Mouse (Mus musculus) urinary bladder, postnatal 36 days (tissue): ENCODE measurements around the gene Vdac1.
A peak's percentile ranks its signal among the peaks of the same experiment; 100 is the strongest.

ENCODE experiments used
- DNase-seq, 2 experiments: peaks; one replicate each; pipeline ENCODE4 v3.0.0; 2022; ENCODE audit warnings: low spot score in 2 of 2, mixed read lengths in 1 of 2

Gene Vdac1

GRCm38 (mm10) chr11:52360471-52361277, at the start of gene Vdac1:
Gene Vdac1, plus strand, starts transcription at chr11:52360860.
- DNase-seq: peak; percentile 85 to 87

GRCm38 (mm10) chr11:52314102-52314793, 46.4 kb upstream of the Vdac1 start:
- DNase-seq: no peak

- no peak for DNase-seq
Observed at GRCm38 (mm10) chr11:52318445-52318844, 42.2 kb upstream of the Vdac1 start.

GRCm38 (mm10) chr11:52319664-52320063, 41.0 kb upstream of the Vdac1 start:
- DNase-seq: no peak

- DNase-seq: no peak
Observed at GRCm38 (mm10) chr11:52320529-52320928, 40.1 kb upstream of the Vdac1 start.

- no peak for DNase-seq
Observed at GRCm38 (mm10) chr11:52321540-52321939, 39.1 kb upstream of the Vdac1 start.

GRCm38 (mm10) chr11:52324442-52325367, 36.0 kb upstream of the Vdac1 start:
- DNase-seq: no peak

- no peak for DNase-seq
Observed at GRCm38 (mm10) chr11:52327313-52327712, 33.3 kb upstream of the Vdac1 start.

GRCm38 (mm10) chr11:52332421-52333118, 28.1 kb upstream of the Vdac1 start:
- no peak for DNase-seq

GRCm38 (mm10) chr11:52333616-52334015, 27.0 kb upstream of the Vdac1 start:
- DNase-seq: peak; percentile 58 to 75

- DNase-seq: no peak
Observed at GRCm38 (mm10) chr11:52335263-52335662, 25.4 kb upstream of the Vdac1 start.

- DNase-seq: no peak
Observed at GRCm38 (mm10) chr11:52335924-52336323, 24.7 kb upstream of the Vdac1 start.

- DNase-seq: no peak
Observed at GRCm38 (mm10) chr11:52337651-52338295, 22.9 kb upstream of the Vdac1 start.

GRCm38 (mm10) chr11:52338351-52338750, 22.3 kb upstream of the Vdac1 start:
- DNase-seq: no peak

GRCm38 (mm10) chr11:52339098-52339497, 21.6 kb upstream of the Vdac1 start:
- no peak for DNase-seq

- no peak for DNase-seq
Observed at GRCm38 (mm10) chr11:52339512-52339911, 21.1 kb upstream of the Vdac1 start.

GRCm38 (mm10) chr11:52340123-52340864, 20.4 kb upstream of the Vdac1 start:
- no peak for DNase-seq

- DNase-seq: no peak
Observed at GRCm38 (mm10) chr11:52341001-52341400, 19.7 kb upstream of the Vdac1 start.

GRCm38 (mm10) chr11:52341476-52341875, 19.2 kb upstream of the Vdac1 start:
- DNase-seq: no peak

- no peak for DNase-seq
Observed at GRCm38 (mm10) chr11:52342296-52342695, 18.4 kb upstream of the Vdac1 start.
